Mouse (Mus musculus) megakaryocyte, adult 5-6 weeks (primary cell): ENCODE data around the gene Scn2a. TPM values are rescaled to one million over a fixed set of nuclear protein-coding genes. Genes with fewer than 3 reads are reported as not detected.
A peak's percentile ranks its signal among the peaks of the same experiment; 100 is the strongest.

Source experiments
- ATAC-seq: 2 replicates; pipeline ENCODE4 v1.8.0; 2016; ENCODE audit warnings: mild to moderate bottlenecking, inconsistent platforms; ENCODE audit not compliant: poor library complexity, severe bottlenecking
- total RNA-seq, 2 experiments: library from RNA; stranded (forward) in 1 of 2; stranded (reverse) in 1 of 2; fragments of 153-499, 151-499 nt in 1 of 2; fragments of 221-1000, 200-1000 nt in 1 of 2; gene quantifications; 2 replicates each; pipeline versions ENCODE4 v1.2.3 to v1.2.4; 2015 to 2017

Gene Scn2a
- not detected in 2 replicates for total RNA-seq (2015)
- total RNA-seq (2017), result not detected in 2 replicates

- no peak for ATAC-seq
Measured at GRCm38 (mm10) chr2:65620556-65621166, at the start of gene Scn2a. Gene Scn2a, plus strand, starts transcription at chr2:65620771.

GRCm38 (mm10) chr2:65587679-65588078 lies 32.9 kb upstream of the Scn2a start:
- no peak for ATAC-seq

- no peak for ATAC-seq
Measured at GRCm38 (mm10) chr2:65607813-65608212, 12.8 kb upstream of the Scn2a start.

- no peak for ATAC-seq
Measured at GRCm38 (mm10) chr2:65611887-65612286, 8.7 kb upstream of the Scn2a start.

GRCm38 (mm10) chr2:65619781-65620180 lies 790 bp upstream of the Scn2a start:
- ATAC-seq, result no peak

GRCm38 (mm10) chr2:65621254-65621653 lies 683 bp downstream of the Scn2a start:
- ATAC-seq, result no peak

- ATAC-seq, result no peak
Measured at GRCm38 (mm10) chr2:65621838-65622237, 1.3 kb downstream of the Scn2a start.

GRCm38 (mm10) chr2:65652636-65653035 lies 32.1 kb downstream of the Scn2a start:
- no peak for ATAC-seq

- ATAC-seq, result no peak
Measured at GRCm38 (mm10) chr2:65657031-65657430, 36.5 kb downstream of the Scn2a start.

- no peak for ATAC-seq
Measured at GRCm38 (mm10) chr2:65658430-65658829, 37.9 kb downstream of the Scn2a start.

GRCm38 (mm10) chr2:65663892-65664291 lies 43.3 kb downstream of the Scn2a start:
- no peak for ATAC-seq

GRCm38 (mm10) chr2:65664481-65664880 lies 43.9 kb downstream of the Scn2a start:
- ATAC-seq, result no peak

GRCm38 (mm10) chr2:65665180-65665579 lies 44.6 kb downstream of the Scn2a start:
- no peak for ATAC-seq

- no peak for ATAC-seq
Measured at GRCm38 (mm10) chr2:65667590-65668436, 47.2 kb downstream of the Scn2a start.

GRCm38 (mm10) chr2:65668437-65669135 lies 48.0 kb downstream of the Scn2a start:
- peak; percentile 66 for ATAC-seq

GRCm38 (mm10) chr2:65669561-65669960 lies 49.0 kb downstream of the Scn2a start:
- ATAC-seq, result no peak

GRCm38 (mm10) chr2:65670153-65670817 lies 49.7 kb downstream of the Scn2a start:
- no peak for ATAC-seq

GRCm38 (mm10) chr2:65679621-65680020 lies 59.0 kb downstream of the Scn2a start:
- ATAC-seq, result no peak

GRCm38 (mm10) chr2:65685151-65685550 lies 64.6 kb downstream of the Scn2a start:
- ATAC-seq, result no peak

- ATAC-seq, result no peak
Measured at GRCm38 (mm10) chr2:65690456-65691184, 70.0 kb downstream of the Scn2a start.
